Mouse (Mus musculus): Measurements from ENCODE around the gene Tsfm.

DNA sequence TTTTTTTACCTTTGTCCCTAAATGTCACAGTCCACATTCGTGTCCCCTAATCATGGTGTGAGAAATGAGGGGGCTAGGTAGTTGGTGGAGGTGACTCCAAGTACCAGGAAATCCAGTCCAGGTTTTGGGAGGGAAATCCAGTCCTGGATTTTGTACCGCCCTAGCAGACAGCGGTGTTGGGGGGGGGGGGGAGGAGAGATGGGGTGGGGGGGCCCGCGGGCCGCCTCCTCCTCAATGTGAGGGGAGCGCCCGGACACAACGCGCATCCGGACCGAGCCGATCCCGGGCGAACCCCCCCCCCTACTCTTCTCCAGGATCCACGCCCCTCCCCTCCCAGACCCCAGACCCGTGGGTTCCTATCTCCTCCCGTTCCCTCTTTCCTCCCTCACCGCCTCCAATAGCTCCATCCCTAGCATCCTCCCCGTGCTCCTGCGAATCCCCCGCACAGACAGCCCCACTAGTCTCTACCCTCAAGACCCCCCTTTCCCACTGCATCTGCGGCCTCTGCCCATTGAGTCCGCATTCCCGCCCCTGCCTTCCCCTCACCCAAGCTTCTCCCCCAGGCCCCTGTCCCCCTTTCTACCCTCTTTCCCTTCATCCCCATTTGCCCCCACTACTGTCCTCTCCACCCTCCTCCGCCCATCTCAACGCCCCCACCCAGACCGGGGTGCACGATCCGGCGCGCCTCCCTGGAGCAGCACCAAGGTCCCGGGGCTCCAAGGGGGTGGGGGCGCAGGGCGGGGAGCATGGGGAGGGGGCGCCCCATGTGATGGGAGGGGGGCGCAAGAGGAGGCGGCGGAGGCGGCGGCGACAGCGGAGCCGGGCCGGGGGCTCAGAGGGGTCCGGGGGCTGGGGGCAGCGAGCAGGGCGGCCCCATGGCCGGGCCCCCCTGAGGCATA, 48.3 kb upstream of the Tsfm start:
- TF ChIP-seq CTCF (IDR thresholded peaks at IDR 0.05; ENCODE audit: control insufficient read depth, insufficient read depth, insufficient replicate concordance, low read depth, low read length) = no peak
- TF ChIP-seq POLR2A (IDR thresholded peaks at IDR 0.05; ENCODE audit: control insufficient read depth, low read depth, low read length) = no peak
